Mouse (Mus musculus) thymus, postnatal 36 days (tissue): Measurements from ENCODE around the gene Tbx1.

ENCODE experiments used
- DNase-seq, 2 experiments: peaks; one replicate each; pipeline ENCODE4 v3.0.0; 2022; ENCODE audit warnings: mixed read lengths in 2 of 2

The Tbx1 gene

GRCm38 (mm10) chr16:18586906-18587546, 3.4 kb downstream of the Tbx1 start:
- no peak for DNase-seq

DNA sequence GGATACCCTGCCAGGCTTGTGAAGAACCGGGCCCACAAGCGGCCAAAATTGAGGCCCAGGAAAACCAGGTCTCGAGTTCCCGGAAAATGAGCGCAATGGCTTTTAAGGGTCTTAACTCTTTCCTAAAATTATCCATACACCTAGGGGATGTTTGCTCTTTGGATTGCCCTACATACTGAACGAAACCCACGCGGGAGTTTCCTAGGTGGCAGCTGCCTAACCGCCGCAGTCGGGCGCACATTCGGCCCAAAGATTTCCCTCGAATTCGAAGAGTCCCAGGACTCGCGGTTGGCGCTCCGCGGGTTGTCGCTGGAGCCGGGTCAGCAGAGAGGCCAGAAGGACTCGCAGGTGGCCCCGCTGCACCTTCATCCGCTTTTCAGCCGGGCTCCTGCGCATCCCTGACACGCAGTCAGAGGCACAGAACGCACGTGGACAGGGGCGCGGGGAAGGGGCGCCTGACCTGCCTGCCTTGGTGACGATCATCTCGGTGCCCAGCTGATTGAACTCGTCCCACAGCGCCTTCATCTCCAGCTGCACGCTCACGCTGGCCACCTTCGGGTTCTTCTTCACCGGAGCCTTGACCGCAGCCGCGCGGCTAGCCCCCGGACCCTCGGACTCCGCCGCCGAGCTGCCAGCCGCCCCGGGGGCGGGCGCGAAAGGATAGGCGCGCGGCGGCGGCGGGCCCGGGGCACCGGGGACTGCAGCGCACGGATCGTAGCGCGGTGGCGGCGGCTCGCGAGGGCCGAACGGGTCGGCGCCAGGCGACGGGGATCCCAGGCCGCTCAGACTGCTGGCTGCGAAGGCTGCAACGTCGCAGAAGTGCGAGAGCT, 4.2 kb downstream of the Tbx1 start:
- no peak for DNase-seq

GRCm38 (mm10) chr16:18585676-18586075, 4.8 kb downstream of the Tbx1 start:
- no peak for DNase-seq

DNA sequence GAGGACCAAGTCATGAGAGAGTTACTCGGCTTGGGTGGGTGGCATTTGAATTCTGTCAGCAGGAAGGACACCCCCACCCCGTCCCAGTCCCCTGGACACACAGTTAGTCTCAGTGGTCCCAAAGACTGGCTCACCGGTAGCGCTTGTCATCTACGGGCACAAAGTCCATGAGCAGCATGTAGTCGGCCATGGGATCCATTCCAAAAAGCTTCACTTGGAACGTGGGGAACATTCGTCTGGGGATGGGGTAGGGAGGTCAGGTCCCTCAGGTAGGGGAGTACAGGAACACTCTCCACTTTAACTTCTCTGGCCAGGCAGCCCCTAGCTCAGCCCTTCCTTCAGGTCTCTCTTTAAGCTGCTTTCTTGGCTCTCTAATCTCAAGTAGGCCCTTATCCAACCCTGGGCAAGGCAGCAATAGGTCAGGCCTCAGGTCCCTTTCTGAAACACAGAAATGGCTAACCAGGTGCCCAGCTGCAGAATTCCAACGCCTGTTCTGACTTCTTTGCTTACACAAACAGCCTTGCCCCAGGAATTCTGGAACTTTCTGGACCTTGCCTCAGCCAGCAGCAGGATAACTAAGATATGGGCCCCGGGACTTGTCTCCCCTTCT, 5.5 kb downstream of the Tbx1 start:
- DNase-seq: no peak

DNA sequence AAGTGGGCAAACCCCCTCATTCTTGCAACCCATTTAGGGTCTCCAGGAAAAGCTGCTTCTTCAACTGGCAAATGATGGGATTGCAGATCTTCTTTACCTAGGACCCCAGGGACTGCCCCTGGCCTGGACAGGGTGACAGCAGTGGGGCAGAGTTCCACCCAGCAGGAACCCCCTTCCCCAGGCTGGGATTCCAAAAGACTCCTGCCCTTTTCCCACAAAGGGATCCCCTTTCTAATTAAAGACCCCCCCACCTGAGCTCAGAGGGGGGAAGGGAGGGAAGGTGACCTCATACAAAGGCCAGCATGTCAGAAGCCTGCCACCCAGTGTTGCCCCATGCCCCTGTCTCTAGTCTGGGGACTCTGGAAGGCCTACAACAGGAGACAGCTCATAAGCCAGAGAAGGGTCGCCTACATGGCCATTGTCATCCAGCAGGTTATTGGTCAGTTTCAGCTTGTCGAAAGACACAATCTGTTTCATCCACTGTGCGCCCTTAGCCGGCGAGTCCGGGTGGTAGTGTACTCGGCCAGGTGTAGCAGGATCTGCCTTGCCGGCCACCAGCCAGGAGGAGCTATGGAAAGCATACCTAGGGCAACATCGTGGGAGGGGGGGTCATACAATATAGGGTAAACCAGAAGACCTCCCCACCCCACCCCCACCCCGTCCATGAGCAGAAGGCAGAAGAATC, 6.7 kb downstream of the Tbx1 start:
- DNase-seq: no peak

DNA sequence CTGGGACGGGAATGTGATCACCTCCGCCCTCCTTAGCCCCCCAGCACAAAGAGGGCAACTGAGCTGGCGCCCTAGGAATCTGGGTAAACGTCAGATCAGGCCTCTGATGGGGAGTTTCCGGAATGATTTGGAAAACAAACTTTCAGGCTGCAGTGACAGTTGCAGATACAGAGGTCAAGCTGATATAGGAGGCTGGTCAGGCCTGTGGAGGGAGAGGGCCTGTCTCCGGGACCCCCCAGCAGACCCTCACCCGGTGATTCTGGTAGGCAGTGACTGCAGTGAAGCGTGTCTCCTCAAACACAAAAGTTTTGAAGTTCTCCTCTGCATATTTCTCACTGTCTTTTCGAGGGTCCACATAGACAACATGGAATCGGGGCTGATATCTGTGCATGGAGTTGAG, 7.3 kb downstream of the Tbx1 start:
- no peak for DNase-seq

GRCm38 (mm10) chr16:18582426-18583148, 7.9 kb downstream of the Tbx1 start:
- DNase-seq: no peak

DNA sequence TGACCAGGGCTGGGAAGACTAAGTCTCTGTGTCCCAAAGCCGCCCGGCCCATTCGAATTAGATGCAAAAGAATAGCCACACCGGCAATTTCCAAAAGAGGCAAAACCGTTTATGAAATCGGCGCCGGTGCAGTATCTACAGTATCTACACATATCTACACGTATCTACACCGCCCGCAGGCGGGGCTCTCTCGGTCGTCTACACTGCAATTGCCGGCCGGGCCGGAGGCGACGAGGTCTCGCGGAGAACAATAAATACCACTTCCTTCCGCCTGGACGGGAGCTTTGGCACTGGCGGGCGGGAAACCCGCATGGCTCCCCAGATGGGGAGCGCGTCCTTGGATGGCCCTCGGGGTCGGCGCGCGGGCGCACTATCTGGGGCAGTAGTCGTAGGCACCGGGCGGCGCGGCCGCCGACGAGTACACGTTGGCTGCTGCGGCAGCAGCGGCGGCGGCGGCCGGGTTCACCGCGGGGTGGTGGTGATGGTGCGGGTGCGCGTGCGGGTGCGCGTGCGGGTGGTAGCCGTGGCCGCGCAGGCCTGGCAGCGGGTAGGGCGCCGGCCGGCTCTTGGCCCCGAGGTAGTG, 8.8 kb downstream of the Tbx1 start:
- no peak for DNase-seq

- no peak for DNase-seq
These were observed 9.3 kb downstream of the Tbx1 start for GRCm38 (mm10) chr16:18581050-18581622.

GRCm38 (mm10) chr16:18580389-18580788, 10.1 kb downstream of the Tbx1 start:
- DNase-seq: no peak

DNA sequence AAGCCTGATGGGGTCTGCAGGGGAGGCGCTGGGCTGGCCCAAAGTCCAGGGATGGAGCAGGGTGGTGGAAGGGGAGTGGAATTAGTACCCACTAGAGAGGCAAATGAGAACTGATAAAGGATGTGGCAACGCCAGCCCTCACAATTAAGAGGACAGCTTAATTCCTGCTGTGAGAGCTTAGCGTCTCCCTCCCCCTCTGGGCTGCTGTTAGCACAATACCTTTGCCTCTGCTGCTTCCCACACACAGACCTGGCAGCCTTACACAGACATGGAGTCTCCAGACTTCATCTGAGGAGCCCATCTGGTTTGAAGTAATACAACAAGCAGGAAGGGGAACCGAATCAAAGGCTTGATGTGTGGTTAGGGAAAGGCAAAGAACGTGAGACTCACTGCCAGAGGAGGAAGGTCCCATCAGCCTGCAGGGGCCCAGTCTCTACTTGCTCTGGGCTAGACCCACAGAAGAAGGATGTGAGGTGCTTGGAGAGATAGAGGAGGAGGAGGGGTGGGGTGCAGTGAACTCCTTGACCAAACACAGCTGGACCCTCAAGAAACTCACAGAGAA, 12.8 kb downstream of the Tbx1 start:
- DNase-seq: no peak

- DNase-seq: no peak
These were observed 13.4 kb downstream of the Tbx1 start for GRCm38 (mm10) chr16:18577071-18577470.

GRCm38 (mm10) chr16:18574196-18574595, 16.3 kb downstream of the Tbx1 start:
- no peak for DNase-seq

- DNase-seq: no peak
These were observed 21.9 kb downstream of the Tbx1 start for GRCm38 (mm10) chr16:18568599-18568998.

- no peak for DNase-seq
These were observed 26.0 kb downstream of the Tbx1 start for GRCm38 (mm10) chr16:18564472-18564871.

GRCm38 (mm10) chr16:18556461-18556860, 34.0 kb downstream of the Tbx1 start:
- DNase-seq: peak; percentile 31 to 52

- no peak for DNase-seq
These were observed 35.1 kb downstream of the Tbx1 start for GRCm38 (mm10) chr16:18555235-18555935.

GRCm38 (mm10) chr16:18554721-18555120, 35.8 kb downstream of the Tbx1 start:
- DNase-seq: no peak

DNA sequence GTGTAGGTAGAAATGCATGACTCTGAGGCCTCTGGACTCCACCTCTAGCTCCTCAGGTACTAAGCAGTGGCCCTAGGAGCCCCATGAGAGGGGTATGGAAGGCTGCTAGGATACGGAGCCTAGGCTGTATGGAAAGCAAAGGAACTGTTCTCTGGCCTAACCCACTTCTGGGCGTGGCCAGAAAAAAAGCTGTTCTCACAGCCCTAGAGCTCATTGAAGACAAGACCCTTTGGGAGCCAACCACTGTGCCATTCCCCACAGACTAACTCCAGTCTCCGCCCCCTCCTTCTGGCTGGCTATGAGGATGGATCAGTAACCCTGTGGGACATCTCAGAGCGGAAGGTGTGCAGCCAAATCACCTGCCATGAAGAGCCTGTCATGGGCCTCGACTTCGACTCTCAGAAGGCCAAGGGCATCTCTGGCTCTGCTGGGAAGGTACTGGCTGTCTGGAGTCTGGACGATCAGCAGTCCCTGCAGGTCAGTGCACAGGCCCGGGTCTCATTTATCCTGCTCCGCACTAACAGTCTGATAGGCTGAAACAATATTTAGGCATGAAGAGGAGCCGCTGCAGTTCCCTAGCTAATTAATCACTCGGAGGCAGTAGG, 38.3 kb downstream of the Tbx1 start:
- no peak for DNase-seq

DNA sequence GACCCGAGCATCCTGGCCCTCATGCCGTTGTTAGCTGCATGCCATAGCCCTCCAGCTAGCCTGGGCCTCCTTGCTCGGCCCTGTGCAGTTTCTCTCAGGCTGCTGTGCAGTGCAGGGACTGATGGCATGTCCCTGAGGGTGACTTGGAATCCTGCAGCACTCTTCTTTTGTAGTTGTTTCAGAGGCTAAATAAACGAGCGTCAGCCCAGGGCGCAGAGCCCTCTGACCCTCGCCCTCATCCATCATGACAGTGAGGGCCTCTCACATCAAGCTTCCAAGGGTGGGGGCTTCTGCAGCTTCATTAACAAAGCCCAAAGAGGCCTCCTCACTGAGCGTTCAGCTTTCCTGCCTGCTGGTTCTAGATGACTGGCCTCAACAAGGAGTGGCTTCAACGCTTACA, 38.9 kb downstream of the Tbx1 start:
- no peak for DNase-seq

- DNase-seq: no peak
These were observed 42.6 kb downstream of the Tbx1 start for GRCm38 (mm10) chr16:18547891-18548290.
